Mouse (Mus musculus) hindbrain, postnatal 0 days (tissue): ENCODE measurements around the gene Orai1. TPM values are rescaled to one million over a fixed set of nuclear protein-coding genes. Genes with fewer than 3 reads are reported as not detected.
"Not testable (repeated sequence)": the region's sequence is repeated elsewhere in the genome, so short reads cannot be mapped to it uniquely, and the experiment has no call there.

Source experiments
- ATAC-seq: fragments of 200-750 bp; cut with Nextera tagmentation; 2 replicates; pipeline ENCODE4 v1.8.0; 2017; ENCODE audit warnings: mild to moderate bottlenecking, moderate TSS enrichment, moderate library complexity
- DNase-seq: peaks from one replicate; pipeline ENCODE4 v3.0.0-alpha.2; 2015; ENCODE audit warnings: low spot score
- H3K27ac ChIP-seq: fragments of 300-500 bp; sonication (generic); 2 replicates; pipeline ENCODE4 v1.5.1; 2014; ENCODE audit warnings: mild to moderate bottlenecking
- H3K27me3 ChIP-seq: fragments of 300-500 bp; sonication (generic); 2 replicates; pipeline ENCODE4 v1.6.1; 2014; ENCODE audit warnings: low read length, mixed read lengths; ENCODE audit not compliant: insufficient read depth
- H3K36me3 ChIP-seq: fragments of 300-500 bp; sonication (generic); 2 replicates; pipeline ENCODE4 v1.6.1; 2014; ENCODE audit warnings: low read length, mixed read lengths; ENCODE audit not compliant: insufficient read depth
- H3K4me1 ChIP-seq: fragments of 300-500 bp; sonication (generic); 2 replicates; pipeline ENCODE4 v1.6.1; 2014; ENCODE audit warnings: antibody characterized with exemption, low read length, mixed read lengths; ENCODE audit not compliant: insufficient read depth
- H3K4me2 ChIP-seq: fragments of 300-500 bp; sonication (generic); 2 replicates; pipeline ENCODE4 v1.6.1; 2014; ENCODE audit warnings: low read depth, mild to moderate bottlenecking, low read length, moderate library complexity, mixed read lengths
- H3K4me3 ChIP-seq: fragments of 300-500 bp; sonication (generic); 2 replicates; pipeline ENCODE4 v1.5.1; 2014; ENCODE audit warnings: low read length
- H3K9ac ChIP-seq: fragments of 300-500 bp; sonication (generic); replicated peaks from 2 replicates; pipeline ENCODE4 v1.6.1; 2014; ENCODE audit warnings: mild to moderate bottlenecking, low read length, moderate library complexity, mixed read lengths
- H3K9me3 ChIP-seq: fragments of 300-500 bp; sonication (generic); 2 replicates; pipeline ENCODE4 v1.6.1; 2016; ENCODE audit warnings: low read length, mixed read lengths
- CTCF ChIP-seq: IDR thresholded peaks from 2 replicates; pipeline ENCODE4 v1.5.1; 2016; ENCODE audit warnings: antibody characterized with exemption, control low read depth, low read depth
- WGBS: fragments of 180-500 bp; shearing (Covaris S2); extraction: QIAGEN DNeasy Blood & Tissue Kit; methylation state at CpG from one replicate; pipeline ENCODE4 v1.1.7; 2014; 5-methylcytosine and 5-hydroxymethylcytosine counted together
- polyA plus RNA-seq: library from polyadenylated mRNA; unstranded; fragments of >200 nt; fragmentation: Nextera tagmentation; extraction: Ambion mirVana; gene quantifications from 2 replicates; pipeline ENCODE4 v1.2.1, GENCODE M21; 2015
- total RNA-seq: library from RNA; depleted of rRNA; stranded (reverse); fragments of >200 nt; gene quantifications from 2 replicates; pipeline ENCODE4 v1.2.3, GENCODE M21; 2014; rRNA removed

The Orai1 gene
- total RNA-seq (20.9 and 27.2 TPM in 2 replicates), polyA plus RNA-seq (16.8 and 18.3 TPM in 2 replicates)

GRCm38 (mm10) chr5:123014753-123015701 lies at the start of gene Orai1:
Gene Orai1, plus strand, starts transcription at chr5:123015074.
- H3K4me3 ChIP-seq = peak within 1 kb of the TSS; percentile 86
- H3K9ac ChIP-seq = peak within 1 kb of the TSS; percentile 77
- no peaks in the 10 kb centered on the region for H3K9me3 ChIP-seq
- no peaks in the 10 kb centered on the region for H3K27me3 ChIP-seq
- H3K27ac ChIP-seq = peak within 1 kb of the TSS; percentile 95
- peak; percentile 41; the same call in 1 of the 2 replicates for TF ChIP-seq CTCF
- DNase-seq = peak; percentile 97
- ATAC-seq = peak; percentile 96
- WGBS = under 1% methylated on average over 96 of the region's 106 CpGs
- no peaks in the 10 kb centered on the region for H3K36me3 ChIP-seq
- H3K4me2 ChIP-seq = peak within 1 kb of the TSS; percentile 80
- H3K4me1 ChIP-seq = peaks cover 3% of the 10 kb centered on the region; the same call in 1 of the 2 replicates

- no peak overlapping the region for H3K4me2 ChIP-seq
- TF ChIP-seq CTCF = no peak
- no peak overlapping the region for H3K4me3 ChIP-seq
- no peaks in the 10 kb centered on the region; the same call in 1 of the 2 replicates for H3K36me3 ChIP-seq
- H3K4me1 ChIP-seq = no peaks in the 10 kb centered on the region
- H3K9me3 ChIP-seq = no peaks in the 10 kb centered on the region
- no peaks in the 10 kb centered on the region for H3K27me3 ChIP-seq
- no peak for ATAC-seq
- no peak overlapping the region for H3K27ac ChIP-seq
- no peak for DNase-seq
- H3K9ac ChIP-seq = no peak overlapping the region
- WGBS = 62% methylated on average over 11 of the region's 11 CpGs
Measured at GRCm38 (mm10) chr5:122965427-122965826, 49.4 kb upstream of the Orai1 start.

GRCm38 (mm10) chr5:122968322-122968721 lies 46.6 kb upstream of the Orai1 start:
- Histone ChIP-seq H3K36me3 (no peaks in the 10 kb centered on the region), H3K4me3 (no peak overlapping the region), H3K27ac (no peak overlapping the region), H3K4me2 (no peak overlapping the region), H3K27me3 (no peaks in the 10 kb centered on the region), H3K9me3 (no peaks in the 10 kb centered on the region), H3K9ac (no peak overlapping the region), H3K4me1 (no peaks in the 10 kb centered on the region)
- ATAC-seq (no peak), DNase-seq (peak; percentile 80)
- 34% methylated on average over 4 of the region's 4 CpGs for WGBS
- peak; percentile 82 for TF ChIP-seq CTCF

GRCm38 (mm10) chr5:122970056-122970455 lies 44.8 kb upstream of the Orai1 start:
- 72% methylated on average over 5 of the region's 5 CpGs for WGBS
- no peaks in the 10 kb centered on the region for H3K4me1 ChIP-seq
- H3K4me2 ChIP-seq = no peak overlapping the region
- no peak for TF ChIP-seq CTCF
- H3K36me3 ChIP-seq = no peaks in the 10 kb centered on the region
- H3K27ac ChIP-seq = no peak overlapping the region
- H3K27me3 ChIP-seq = no peaks in the 10 kb centered on the region
- ATAC-seq (no peak), DNase-seq (no peak)
- no peak overlapping the region for H3K4me3 ChIP-seq
- no peaks in the 10 kb centered on the region for H3K9me3 ChIP-seq
- no peak overlapping the region for H3K9ac ChIP-seq

GRCm38 (mm10) chr5:122971438-122971837 lies 43.4 kb upstream of the Orai1 start:
- TF ChIP-seq CTCF = no peak
- Histone ChIP-seq H3K4me2 (no peak overlapping the region), H3K27me3 (no peaks in the 10 kb centered on the region), H3K36me3 (no peaks in the 10 kb centered on the region), H3K4me3 (no peak overlapping the region), H3K9ac (no peak overlapping the region), H3K4me1 (no peaks in the 10 kb centered on the region), H3K27ac (no peak overlapping the region), H3K9me3 (no peaks in the 10 kb centered on the region)
- ATAC-seq = no peak
- 81% methylated on average over 4 of the region's 4 CpGs for WGBS
- DNase-seq = no peak

- no peak overlapping the region for H3K4me3 ChIP-seq
- 42% methylated on average over 9 of the region's 9 CpGs for WGBS
- H3K4me1 ChIP-seq = no peaks in the 10 kb centered on the region
- no peak overlapping the region for H3K27ac ChIP-seq
- no peaks in the 10 kb centered on the region for H3K9me3 ChIP-seq
- DNase-seq = peak; percentile 76
- no peak for TF ChIP-seq CTCF
- H3K4me2 ChIP-seq = no peak overlapping the region
- ATAC-seq = no peak
- no peak overlapping the region for H3K9ac ChIP-seq
- H3K36me3 ChIP-seq = no peaks in the 10 kb centered on the region
- no peaks in the 10 kb centered on the region for H3K27me3 ChIP-seq
Measured at GRCm38 (mm10) chr5:122972116-122972515, 42.8 kb upstream of the Orai1 start.

GRCm38 (mm10) chr5:122974701-122975100 lies 40.2 kb upstream of the Orai1 start:
- 93% methylated on average over 4 of the region's 4 CpGs for WGBS
- not testable (repeated sequence) for H3K9ac ChIP-seq, DNase-seq, H3K27me3 ChIP-seq, H3K4me3 ChIP-seq, ATAC-seq, H3K36me3 ChIP-seq, H3K4me1 ChIP-seq, H3K9me3 ChIP-seq, H3K4me2 ChIP-seq, H3K27ac ChIP-seq
